Mouse (Mus musculus): ENCODE measurements around the gene Pard3. TPM values are rescaled to one million over a fixed set of nuclear protein-coding genes. Genes with fewer than 3 reads are reported as not detected.

Gene Pard3
- polyA plus RNA-seq, 1 experiment: 10.4 TPM

DNA sequence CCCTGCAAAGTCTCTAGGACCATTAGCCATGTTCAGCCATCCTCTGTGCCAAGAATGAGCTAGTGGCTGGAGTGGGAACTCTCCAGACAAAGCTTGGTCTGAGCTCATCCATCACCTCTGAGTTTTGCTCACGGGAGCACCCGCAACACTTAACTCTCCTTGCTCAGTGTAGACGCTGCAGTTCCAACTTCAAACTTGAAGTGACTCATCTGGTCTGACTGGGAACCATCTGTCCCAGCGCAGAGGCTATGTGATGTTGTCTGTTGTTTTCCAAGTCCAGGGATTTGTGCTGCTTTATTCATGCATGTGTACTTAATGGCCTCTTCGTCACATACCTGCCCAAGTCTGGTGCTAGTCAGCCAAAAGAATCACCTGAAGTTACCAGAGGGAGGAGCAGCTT is 505.5 kb downstream of the Pard3 start:
- Histone ChIP-seq H3K4me1 (replicated peaks; ENCODE audit: control insufficient read depth, insufficient read depth, low read length) (no peaks in the 10 kb centered on the region), H3K36me3 (ENCODE audit: control insufficient read depth, insufficient read depth, low read length) (no peaks in the 10 kb centered on the region), H3K27me3 (ENCODE audit: control insufficient read depth, insufficient read depth, low read length) (no peaks in the 10 kb centered on the region), H3K4me3 (ENCODE audit: control insufficient read depth, insufficient read depth, low read length) (no peak overlapping the region), H3K27ac (ENCODE audit: control insufficient read depth, insufficient read depth, low read length) (no peak overlapping the region)
- 97% methylated on average over 5 of the region's 5 CpGs for WGBS
- TF ChIP-seq CTCF (IDR thresholded peaks at IDR 0.05; ENCODE audit: borderline replicate concordance, control insufficient read depth, extremely low read depth, insufficient read depth, low read length, poor library complexity): no peak
- no peak for TF ChIP-seq POLR2A (IDR thresholded peaks at IDR 0.05; ENCODE audit: control insufficient read depth, extremely low read depth, insufficient read depth, low read length, poor library complexity)
- no peak for DNase-seq

DNA sequence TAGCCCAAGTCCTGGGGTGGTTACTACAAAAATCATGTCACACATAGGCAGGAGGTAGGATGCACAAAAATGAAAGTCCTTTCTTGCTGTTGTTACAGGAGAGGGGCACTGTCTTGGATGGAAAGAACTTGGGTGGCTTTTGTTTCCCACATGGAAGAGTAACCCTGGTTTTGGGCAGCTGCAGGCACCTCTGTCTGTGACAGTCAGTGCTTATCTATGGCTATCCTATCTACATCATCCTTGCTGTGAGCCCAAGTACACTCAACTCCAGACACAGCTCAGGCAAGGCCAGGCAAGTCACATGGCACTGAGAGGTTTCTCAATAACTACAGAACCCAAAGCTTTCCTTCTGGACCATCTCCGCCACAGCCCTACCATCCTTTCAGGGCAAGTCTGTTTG is 506.8 kb downstream of the Pard3 start:
- WGBS: 100% methylated on average over 1 of the region's 1 CpGs
- no peak for TF ChIP-seq CTCF (IDR thresholded peaks at IDR 0.05; ENCODE audit: borderline replicate concordance, control insufficient read depth, extremely low read depth, insufficient read depth, low read length, poor library complexity)
- TF ChIP-seq POLR2A (IDR thresholded peaks at IDR 0.05; ENCODE audit: control insufficient read depth, extremely low read depth, insufficient read depth, low read length, poor library complexity): no peak
- DNase-seq: no peak
- H3K36me3 ChIP-seq (ENCODE audit: control insufficient read depth, insufficient read depth, low read length): no peaks in the 10 kb centered on the region
- no peak overlapping the region for H3K27ac ChIP-seq (ENCODE audit: control insufficient read depth, insufficient read depth, low read length)
- no peaks in the 10 kb centered on the region for H3K27me3 ChIP-seq (ENCODE audit: control insufficient read depth, insufficient read depth, low read length)
- no peaks in the 10 kb centered on the region for H3K4me1 ChIP-seq (replicated peaks; ENCODE audit: control insufficient read depth, insufficient read depth, low read length)
- H3K4me3 ChIP-seq (ENCODE audit: control insufficient read depth, insufficient read depth, low read length): no peak overlapping the region

DNA sequence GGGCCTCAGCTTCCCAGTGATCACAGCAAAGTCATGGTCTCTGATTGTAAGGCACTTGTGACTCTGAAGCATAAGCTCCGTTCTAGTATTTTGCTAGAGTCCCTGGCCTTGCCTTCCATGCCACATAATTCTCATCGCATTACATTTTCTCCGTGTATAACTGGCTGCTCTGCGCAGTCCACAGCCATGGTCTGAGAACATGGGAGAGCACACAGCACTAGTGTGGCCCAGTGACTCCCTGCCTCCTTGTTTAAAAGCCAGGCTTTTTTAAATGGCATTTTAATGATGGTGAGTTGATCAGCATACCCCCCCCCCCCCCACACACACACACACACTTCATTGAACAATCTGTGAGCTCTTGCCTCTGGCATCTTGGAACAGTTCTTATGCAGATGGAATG is 508.8 kb downstream of the Pard3 start:
- no peaks in the 10 kb centered on the region for H3K4me1 ChIP-seq (replicated peaks; ENCODE audit: control insufficient read depth, insufficient read depth, low read length)
- H3K36me3 ChIP-seq (ENCODE audit: control insufficient read depth, insufficient read depth, low read length): no peaks in the 10 kb centered on the region
- no peak overlapping the region for H3K4me3 ChIP-seq (ENCODE audit: control insufficient read depth, insufficient read depth, low read length)
- no peak for DNase-seq
- TF ChIP-seq POLR2A (IDR thresholded peaks at IDR 0.05; ENCODE audit: control insufficient read depth, extremely low read depth, insufficient read depth, low read length, poor library complexity): no peak
- no peak for TF ChIP-seq CTCF (IDR thresholded peaks at IDR 0.05; ENCODE audit: borderline replicate concordance, control insufficient read depth, extremely low read depth, insufficient read depth, low read length, poor library complexity)
- H3K27ac ChIP-seq (ENCODE audit: control insufficient read depth, insufficient read depth, low read length): no peak overlapping the region
- 98% methylated on average over 4 of the region's 4 CpGs for WGBS
- no peaks in the 10 kb centered on the region for H3K27me3 ChIP-seq (ENCODE audit: control insufficient read depth, insufficient read depth, low read length)

DNA sequence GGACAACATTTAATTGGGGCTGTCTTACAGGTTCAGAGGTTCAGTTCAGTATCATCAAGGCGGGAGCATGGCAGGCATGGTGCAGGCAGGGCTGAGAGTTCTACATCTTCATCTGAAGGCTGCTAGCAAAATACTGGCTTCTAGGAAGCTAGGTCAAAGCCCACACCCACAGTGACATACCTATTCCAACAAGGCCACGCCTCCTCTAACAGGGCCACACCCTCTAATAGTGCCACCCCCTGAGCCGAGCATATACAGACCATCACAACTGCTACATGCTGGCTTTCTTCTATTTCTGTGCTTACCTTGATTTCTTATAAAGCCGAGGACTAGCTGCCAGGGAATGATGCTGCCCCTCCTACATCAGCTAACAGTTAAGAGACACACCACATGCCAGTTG is 513.0 kb downstream of the Pard3 start:
- Histone ChIP-seq H3K27ac (ENCODE audit: control insufficient read depth, insufficient read depth, low read length) (no peak overlapping the region), H3K27me3 (ENCODE audit: control insufficient read depth, insufficient read depth, low read length) (no peaks in the 10 kb centered on the region), H3K4me3 (ENCODE audit: control insufficient read depth, insufficient read depth, low read length) (no peak overlapping the region), H3K36me3 (ENCODE audit: control insufficient read depth, insufficient read depth, low read length) (no peaks in the 10 kb centered on the region), H3K4me1 (replicated peaks; ENCODE audit: control insufficient read depth, insufficient read depth, low read length) (no peaks in the 10 kb centered on the region)
- 96% methylated on average over 4 of the region's 4 CpGs for WGBS
- no peak for DNase-seq
- no peak for TF ChIP-seq POLR2A (IDR thresholded peaks at IDR 0.05; ENCODE audit: control insufficient read depth, extremely low read depth, insufficient read depth, low read length, poor library complexity)
- TF ChIP-seq CTCF (IDR thresholded peaks at IDR 0.05; ENCODE audit: borderline replicate concordance, control insufficient read depth, extremely low read depth, insufficient read depth, low read length, poor library complexity): no peak

DNA sequence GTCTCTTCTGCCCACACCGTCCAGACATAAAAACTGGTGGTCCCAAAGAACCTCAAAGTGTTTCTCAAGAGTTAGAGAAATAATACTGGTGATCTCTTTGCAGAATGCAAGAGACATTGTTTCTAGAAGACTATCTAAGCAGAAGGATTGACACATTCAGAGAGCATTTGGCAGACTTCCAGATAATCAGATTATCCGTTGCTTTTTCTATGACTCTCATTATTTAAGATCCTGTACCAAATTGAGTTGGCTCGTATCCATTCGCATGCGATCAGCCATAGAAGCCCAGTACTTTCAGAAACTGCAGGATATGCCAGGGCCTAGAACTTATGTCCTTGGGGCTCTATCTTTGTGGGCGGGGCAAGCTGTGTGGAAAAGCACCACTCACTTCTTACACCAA is 514.0 kb downstream of the Pard3 start:
- no peak for TF ChIP-seq CTCF (IDR thresholded peaks at IDR 0.05; ENCODE audit: borderline replicate concordance, control insufficient read depth, extremely low read depth, insufficient read depth, low read length, poor library complexity)
- no peak for TF ChIP-seq POLR2A (IDR thresholded peaks at IDR 0.05; ENCODE audit: control insufficient read depth, extremely low read depth, insufficient read depth, low read length, poor library complexity)
- Histone ChIP-seq H3K4me3 (ENCODE audit: control insufficient read depth, insufficient read depth, low read length) (no peak overlapping the region), H3K27me3 (ENCODE audit: control insufficient read depth, insufficient read depth, low read length) (no peaks in the 10 kb centered on the region), H3K4me1 (replicated peaks; ENCODE audit: control insufficient read depth, insufficient read depth, low read length) (no peaks in the 10 kb centered on the region), H3K27ac (ENCODE audit: control insufficient read depth, insufficient read depth, low read length) (no peak overlapping the region), H3K36me3 (ENCODE audit: control insufficient read depth, insufficient read depth, low read length) (no peaks in the 10 kb centered on the region)
- DNase-seq: no peak
- 96% methylated on average over 6 of the region's 6 CpGs for WGBS

DNA sequence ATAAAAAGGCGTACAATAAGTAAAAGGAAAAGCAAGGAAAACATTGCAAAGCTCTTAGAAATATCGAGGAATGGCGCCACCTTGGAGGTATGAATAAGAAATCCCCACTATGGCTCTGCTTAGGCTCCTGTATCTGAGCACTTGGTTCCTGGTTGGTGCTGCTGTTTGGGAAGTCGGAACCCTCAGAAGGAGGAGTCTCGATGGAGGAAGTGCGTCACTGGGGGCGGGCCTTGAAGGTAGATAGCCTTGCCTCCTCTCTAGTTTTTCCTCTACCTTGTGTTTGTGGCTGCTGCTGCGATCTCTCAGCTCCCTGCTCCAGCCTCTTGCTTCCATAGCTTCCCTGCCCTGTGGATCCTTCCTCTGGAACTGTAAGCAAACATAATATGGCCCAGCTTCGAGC is 515.7 kb downstream of the Pard3 start:
- no peaks in the 10 kb centered on the region for H3K4me1 ChIP-seq (replicated peaks; ENCODE audit: control insufficient read depth, insufficient read depth, low read length)
- H3K27me3 ChIP-seq (ENCODE audit: control insufficient read depth, insufficient read depth, low read length): no peaks in the 10 kb centered on the region
- no peak overlapping the region for H3K27ac ChIP-seq (ENCODE audit: control insufficient read depth, insufficient read depth, low read length)
- H3K4me3 ChIP-seq (ENCODE audit: control insufficient read depth, insufficient read depth, low read length): no peak overlapping the region
- H3K36me3 ChIP-seq (ENCODE audit: control insufficient read depth, insufficient read depth, low read length): no peaks in the 10 kb centered on the region
- no peak for DNase-seq
- no peak for TF ChIP-seq CTCF (IDR thresholded peaks at IDR 0.05; ENCODE audit: borderline replicate concordance, control insufficient read depth, extremely low read depth, insufficient read depth, low read length, poor library complexity)
- WGBS: 93% methylated on average over 9 of the region's 9 CpGs

DNA sequence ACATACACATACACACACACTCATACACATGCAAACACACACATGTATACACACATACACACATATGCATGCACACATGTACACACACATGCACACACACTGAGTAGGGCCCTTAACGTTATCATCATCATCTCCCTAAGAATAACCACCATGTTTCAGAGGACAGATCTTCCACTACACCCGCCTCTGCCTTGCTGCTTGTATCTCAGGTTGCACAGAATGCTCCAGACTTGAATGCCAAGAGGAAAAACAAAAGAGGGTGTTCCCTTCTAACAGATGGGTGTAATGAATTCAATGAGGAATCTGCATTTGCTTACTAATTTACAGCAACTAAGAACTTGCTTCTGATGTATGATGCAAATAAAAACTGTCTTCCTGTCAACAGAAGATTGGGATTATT is 519.7 kb downstream of the Pard3 start:
- DNase-seq: no peak
- no peak for TF ChIP-seq CTCF (IDR thresholded peaks at IDR 0.05; ENCODE audit: borderline replicate concordance, control insufficient read depth, extremely low read depth, insufficient read depth, low read length, poor library complexity)
- TF ChIP-seq POLR2A (IDR thresholded peaks at IDR 0.05; ENCODE audit: control insufficient read depth, extremely low read depth, insufficient read depth, low read length, poor library complexity): no peak
- Histone ChIP-seq H3K4me1 (replicated peaks; ENCODE audit: control insufficient read depth, insufficient read depth, low read length) (no peaks in the 10 kb centered on the region), H3K36me3 (ENCODE audit: control insufficient read depth, insufficient read depth, low read length) (no peaks in the 10 kb centered on the region), H3K27ac (ENCODE audit: control insufficient read depth, insufficient read depth, low read length) (no peak overlapping the region), H3K4me3 (ENCODE audit: control insufficient read depth, insufficient read depth, low read length) (no peak overlapping the region), H3K27me3 (ENCODE audit: control insufficient read depth, insufficient read depth, low read length) (no peaks in the 10 kb centered on the region)
- 90% methylated on average over 2 of the region's 2 CpGs for WGBS
